Mouse (Mus musculus) liver, postnatal 0 days (tissue): Measurements from ENCODE around the gene Plch1.

Source experiments
- CTCF ChIP-seq: sonication (generic); IDR thresholded peaks from 2 replicates; pipeline ENCODE4 v1.5.1; 2016; ENCODE audit warnings: antibody characterized with exemption, low read depth
- EP300 ChIP-seq: IDR thresholded peaks from 2 replicates; pipeline ENCODE4 v1.6.1; 2016; ENCODE audit warnings: antibody characterized with exemption, low read depth, mild to moderate bottlenecking

- no peak for TF ChIP-seq CTCF
- no peak for TF ChIP-seq EP300
Observed at GRCm38 (mm10) chr3:63740073-63740472, 159.2 kb downstream of the Plch1 start.
